In the genomic region with DNA sequence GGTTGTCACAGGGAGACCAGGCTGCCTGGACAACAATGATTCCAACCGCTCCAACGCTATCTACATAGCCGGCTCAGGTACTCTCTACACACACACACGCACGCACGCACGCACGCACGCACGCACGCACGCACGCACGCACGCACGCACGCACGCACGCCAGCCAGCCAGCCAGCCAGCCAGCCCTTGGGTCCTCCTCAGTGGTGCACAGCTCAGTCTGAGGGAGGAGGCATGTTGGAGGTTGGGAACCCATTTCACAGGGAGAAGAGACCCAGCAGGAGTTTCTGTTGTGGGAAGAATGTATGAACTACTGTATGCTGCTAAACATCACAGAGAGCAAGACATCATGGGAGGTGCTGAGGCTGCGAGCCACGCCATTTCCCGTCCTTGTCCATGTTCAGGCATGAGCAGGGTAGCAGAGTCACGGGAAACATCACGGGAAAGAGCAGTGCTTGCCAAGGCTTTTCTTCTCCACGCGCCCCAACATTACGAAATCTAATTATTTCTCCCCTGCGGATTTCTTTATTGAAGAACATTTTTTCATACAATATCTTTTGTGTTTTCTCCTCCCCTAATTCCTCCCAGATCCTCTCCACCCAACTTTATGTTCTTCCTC, we compare ENCODE assay signal across 29 mouse cellular contexts. TPM values are rescaled to one million over a fixed set of nuclear protein-coding genes. Genes with fewer than 3 reads are reported as not detected.
"Had no signal": no experiment of that assay in that cellular context is flagged by ENCODE, and none has a peak within 500 bp of the region (broad histone marks: within the 10 kb centered on the region; RNA-seq: fewer than 3 reads in every experiment).

No protein-coding gene starts in this region.

- H3K4me1 ChIP-seq: midbrain, embryonic 12.5 days; neural tube, embryonic 13.5 days; stomach, embryonic 15.5 days had no signal

- ATAC-seq: midbrain, embryonic 16.5 days had no signal

- H3K27me3 ChIP-seq: kidney, embryonic 15.5 days; midbrain, embryonic 12.5 days; neural tube, embryonic 13.5 days; stomach, embryonic 15.5 days had no signal

- H3K36me3 ChIP-seq: kidney, embryonic 15.5 days; liver, embryonic 13.5 days; midbrain, embryonic 12.5 days; neural tube, embryonic 13.5 days; stomach, embryonic 15.5 days had no signal

- H3K9ac ChIP-seq: kidney, embryonic 15.5 days; liver, embryonic 13.5 days; midbrain, embryonic 12.5 days; neural tube, embryonic 13.5 days; stomach, embryonic 15.5 days had no signal

- H3K4me3 ChIP-seq: kidney, embryonic 15.5 days; liver, embryonic 13.5 days; midbrain, embryonic 12.5 days; myocyte; neural tube, embryonic 13.5 days; stomach, embryonic 15.5 days had no signal

- H3K9me3 ChIP-seq: kidney, embryonic 15.5 days; liver, embryonic 13.5 days; midbrain, embryonic 12.5 days; neural tube, embryonic 13.5 days; stomach, embryonic 15.5 days had no signal

- H3K4me2 ChIP-seq: kidney, embryonic 15.5 days; liver, embryonic 13.5 days; midbrain, embryonic 12.5 days; neural tube, embryonic 13.5 days; stomach, embryonic 15.5 days had no signal

- H3K27ac ChIP-seq: kidney, embryonic 15.5 days; liver, embryonic 13.5 days; midbrain, embryonic 12.5 days; neural tube, embryonic 13.5 days; stomach, embryonic 15.5 days had no signal

- DNase-seq: kidney, adult 8-10 months; kidney, postnatal 10 days; kidney, postnatal 4 days; liver, embryonic 13.5 days; lung, adult 2 months; lung, postnatal 14 days; lung, postnatal 4 days; retina, postnatal 1 day; right cerebral cortex, postnatal 25 days; spleen, adult 18-20 months; thymus, postnatal 25 days had no signal

RNA-seq across cellular contexts. Expression of gene Cyb561, which starts 2.8 kb away (rescaled TPM):
- total RNA-seq: neutrophil, adult 5-6 weeks had no signal

RNA-seq across cellular contexts. Expression of gene Ace3, which starts 38.6 kb away (rescaled TPM):
- total RNA-seq: layer of hippocampus, adult 18-20 months; layer of hippocampus, postnatal 14 days; left cerebral cortex, adult 8-10 months; left cerebral cortex, postnatal 25 days; liver, adult 2 months; megakaryocyte progenitor cell, adult 5-6 weeks; neutrophil, adult 5-6 weeks had no signal
- polyA plus RNA-seq: kidney, embryonic 15.5 days; limb, embryonic 11.5 days; limb, embryonic 14.5 days; liver, adult 2 months; liver, embryonic 13.5 days; liver, embryonic 16.5 days; midbrain, embryonic 12.5 days; midbrain, embryonic 16.5 days; myocyte; neural tube, embryonic 13.5 days; stomach, embryonic 15.5 days; thymus, postnatal 0 days had no signal

RNA-seq across cellular contexts. Expression of gene Kcnh6, which starts 52.0 kb away (rescaled TPM):
- total RNA-seq: liver, adult 2 months; monocyte, adult 5-6 weeks had no signal
- polyA plus RNA-seq: liver, adult 2 months; myocyte had no signal
